Mouse (Mus musculus) frontal cortex, adult 2 months (tissue): ENCODE measurements around the gene Lrch3. TPM values are rescaled to one million over a fixed set of nuclear protein-coding genes. Genes with fewer than 3 reads are reported as not detected.

ENCODE experiments used
- DNase-seq, 2 experiments: peaks; one replicate each; pipeline ENCODE4 v3.0.0; 2022; ENCODE audit warnings: low spot score in 1 of 2; ENCODE audit errors: extremely low spot score in 1 of 2
- polyA plus RNA-seq: library from polyadenylated mRNA; depleted of rRNA; stranded (reverse); fragments of >200 nt; gene quantifications from 2 replicates; pipeline ENCODE4 v1.2.3, GENCODE M21; 2012

Lrch3 gene
- polyA plus RNA-seq, 1 experiment: 40.4 TPM

- DNase-seq: peak in 1 of 2 experiments; percentile 12
These were observed 66.3 kb downstream of the Lrch3 start for GRCm38 (mm10) chr16:32980227-32980626.

GRCm38 (mm10) chr16:32981405-32981804, 67.5 kb downstream of the Lrch3 start:
- no peak for DNase-seq

GRCm38 (mm10) chr16:32984631-32985030, 70.7 kb downstream of the Lrch3 start:
- no peak for DNase-seq

GRCm38 (mm10) chr16:32992158-32992557, 78.3 kb downstream of the Lrch3 start:
- DNase-seq: peak in 1 of 2 experiments; percentile 57

GRCm38 (mm10) chr16:33005216-33005615, 91.3 kb downstream of the Lrch3 start:
- peak in 1 of 2 experiments; percentile 28 for DNase-seq

GRCm38 (mm10) chr16:33006888-33007287, 93.0 kb downstream of the Lrch3 start:
- DNase-seq: no peak

- DNase-seq: no peak
These were observed 93.5 kb downstream of the Lrch3 start for GRCm38 (mm10) chr16:33007436-33007835.

- no peak for DNase-seq
These were observed 96.3 kb downstream of the Lrch3 start for GRCm38 (mm10) chr16:33010166-33010565.

- no peak for DNase-seq
These were observed 99.9 kb downstream of the Lrch3 start for GRCm38 (mm10) chr16:33013801-33014200.

GRCm38 (mm10) chr16:33014921-33015320, 101.0 kb downstream of the Lrch3 start:
- peak in 1 of 2 experiments; percentile 22 for DNase-seq

- DNase-seq: no peak
These were observed 101.6 kb downstream of the Lrch3 start for GRCm38 (mm10) chr16:33015396-33015907.

GRCm38 (mm10) chr16:33015986-33016385, 102.1 kb downstream of the Lrch3 start:
- no peak for DNase-seq

- DNase-seq: peak in 1 of 2 experiments; percentile 53
These were observed 103.9 kb downstream of the Lrch3 start for GRCm38 (mm10) chr16:33017677-33018349.

- no peak for DNase-seq
These were observed 105.3 kb downstream of the Lrch3 start for GRCm38 (mm10) chr16:33019117-33019770.

- DNase-seq: no peak
These were observed 107.5 kb downstream of the Lrch3 start for GRCm38 (mm10) chr16:33021381-33021780.

- DNase-seq: peak; percentile 66 to 93
These were observed 109.8 kb downstream of the Lrch3 start for GRCm38 (mm10) chr16:33023750-33024149.

- peak in 1 of 2 experiments; percentile 38 for DNase-seq
These were observed 110.7 kb downstream of the Lrch3 start for GRCm38 (mm10) chr16:33024456-33025104.

GRCm38 (mm10) chr16:33026357-33026756, 112.5 kb downstream of the Lrch3 start:
- DNase-seq: peak in 1 of 2 experiments; percentile 25

GRCm38 (mm10) chr16:33036006-33036405, 122.1 kb downstream of the Lrch3 start:
- DNase-seq: no peak

- no peak for DNase-seq
These were observed 128.8 kb downstream of the Lrch3 start for GRCm38 (mm10) chr16:33042682-33043081.

- no peak for DNase-seq
These were observed 129.4 kb downstream of the Lrch3 start for GRCm38 (mm10) chr16:33043268-33043667.
